Mouse (Mus musculus): Measurements from ENCODE around the gene Ift81.

The Ift81 gene

DNA sequence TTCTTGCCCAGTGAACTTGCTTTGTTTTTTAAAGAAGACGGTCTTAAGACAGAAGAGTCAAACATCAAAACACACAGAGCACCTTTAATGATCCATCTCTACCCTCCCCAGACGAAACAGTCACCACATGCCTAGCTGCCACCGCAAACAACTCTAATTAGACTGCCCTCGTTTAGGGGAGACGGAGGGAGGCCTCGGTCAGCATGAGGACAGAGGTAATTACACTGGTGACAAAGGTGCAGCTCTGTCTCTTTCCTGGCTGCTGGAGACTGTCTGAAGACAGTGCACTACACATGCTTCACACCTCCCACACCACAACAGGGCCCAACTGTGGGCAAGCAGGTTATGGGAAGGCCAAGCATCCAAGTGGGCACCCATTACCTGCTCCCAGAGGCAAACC lies 66.5 kb downstream of the Ift81 start:
- DNase-seq (ENCODE audit: low read depth, low spot score): peak; percentile 16

DNA sequence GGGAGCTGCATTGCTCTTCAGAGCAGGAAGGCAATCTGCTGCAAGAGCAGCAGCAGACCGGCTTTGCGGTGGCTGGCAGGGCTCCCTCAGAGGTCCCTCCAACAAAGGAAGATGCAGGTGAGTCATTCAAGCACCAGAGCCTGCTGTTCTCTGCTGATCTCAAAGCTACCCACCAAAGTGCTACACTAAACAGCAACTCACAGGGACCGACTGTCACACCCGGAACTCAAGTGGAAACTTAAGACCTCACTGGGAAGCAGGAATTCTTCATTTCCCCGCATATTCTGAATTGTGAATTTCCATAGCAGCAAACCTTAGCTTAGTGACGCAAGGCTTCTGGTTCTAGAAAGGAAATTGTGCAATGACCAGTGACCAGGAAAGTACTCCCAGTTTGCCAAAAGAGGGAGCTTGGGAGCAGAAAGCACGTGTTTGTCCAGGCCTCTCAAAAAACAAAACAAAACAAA lies 67.0 kb downstream of the Ift81 start:
- peak; percentile 69 for DNase-seq (ENCODE audit: low read depth, low spot score)

DNA sequence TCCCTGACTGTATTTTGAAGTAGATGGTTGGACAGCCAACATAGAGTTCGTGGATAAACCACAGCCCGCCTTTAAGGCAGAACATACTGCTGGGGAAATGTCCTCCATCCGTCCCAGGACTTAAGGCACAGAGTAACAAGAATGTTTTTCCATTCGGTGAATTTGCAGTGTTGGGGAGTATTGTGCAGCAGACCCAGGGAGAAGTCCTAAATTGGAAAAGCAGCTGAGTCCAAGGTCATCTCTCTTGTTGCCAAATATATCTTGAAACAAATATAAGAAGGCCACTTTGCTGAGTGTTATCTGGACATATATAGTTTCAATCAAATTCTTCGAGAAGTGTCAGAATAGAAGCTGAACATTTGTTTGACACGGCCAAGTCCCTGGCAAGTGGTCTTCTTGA lies 70.9 kb downstream of the Ift81 start:
- DNase-seq (ENCODE audit: low read depth, low spot score): no peak

DNA sequence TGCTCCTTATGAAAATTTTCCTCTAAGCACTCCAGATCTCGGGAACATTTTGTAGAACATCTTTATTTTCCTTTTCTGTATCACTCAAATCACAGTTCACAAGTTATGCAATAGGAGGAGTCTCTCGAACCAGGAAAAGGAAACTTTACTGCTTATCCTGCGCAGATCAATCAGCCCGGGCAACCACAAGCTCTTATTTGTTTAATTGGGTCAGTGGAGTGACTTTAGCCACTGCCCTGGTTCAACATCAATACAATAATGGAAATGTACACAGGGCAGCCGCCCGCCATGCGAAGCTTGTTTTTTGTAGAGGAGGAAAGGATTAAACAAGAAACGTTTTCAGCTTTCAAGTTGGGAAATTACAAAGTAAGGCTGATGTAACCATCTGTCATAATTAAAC lies 72.4 kb downstream of the Ift81 start:
- DNase-seq (ENCODE audit: low read depth, low spot score): no peak

DNA sequence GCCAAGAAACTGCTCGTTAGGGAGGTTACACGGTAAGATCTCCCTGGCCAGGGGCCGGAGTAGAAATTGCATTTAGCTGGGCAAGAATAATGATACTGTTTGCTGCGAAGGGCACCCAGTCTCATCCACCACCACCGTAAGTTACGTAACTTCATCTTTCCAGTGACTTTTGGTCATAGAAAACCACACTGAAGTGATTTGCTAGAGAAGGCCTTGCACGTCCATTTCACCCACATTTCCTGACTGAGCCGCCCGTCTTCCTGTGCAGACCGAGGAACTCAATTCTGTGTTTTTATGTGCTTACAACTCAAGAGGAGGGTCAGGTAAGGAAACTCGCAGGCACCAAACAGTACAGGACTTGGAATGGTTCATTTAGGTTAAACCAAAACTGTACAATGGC lies 76.2 kb downstream of the Ift81 start:
- DNase-seq (ENCODE audit: low read depth, low spot score): no peak

DNA sequence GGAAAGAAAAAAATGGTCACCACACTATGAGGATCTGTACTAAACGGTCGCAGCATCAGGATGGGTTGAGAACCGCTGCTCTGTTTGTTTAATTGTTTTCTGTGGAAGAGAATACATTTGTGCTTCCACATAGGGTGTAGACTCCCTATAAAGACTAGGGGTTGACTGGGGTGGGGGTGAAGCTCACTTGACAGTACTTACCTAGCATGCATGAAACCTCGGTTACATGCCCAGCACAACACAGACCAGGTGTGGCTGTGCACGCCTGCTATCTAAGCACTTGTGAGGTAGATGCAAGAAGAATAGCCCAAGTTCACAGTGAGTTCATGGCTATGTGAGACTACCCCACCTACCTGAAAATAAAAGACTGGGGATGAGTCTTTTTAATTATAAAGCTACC lies 76.7 kb downstream of the Ift81 start:
- DNase-seq (ENCODE audit: low read depth, low spot score): no peak

DNA sequence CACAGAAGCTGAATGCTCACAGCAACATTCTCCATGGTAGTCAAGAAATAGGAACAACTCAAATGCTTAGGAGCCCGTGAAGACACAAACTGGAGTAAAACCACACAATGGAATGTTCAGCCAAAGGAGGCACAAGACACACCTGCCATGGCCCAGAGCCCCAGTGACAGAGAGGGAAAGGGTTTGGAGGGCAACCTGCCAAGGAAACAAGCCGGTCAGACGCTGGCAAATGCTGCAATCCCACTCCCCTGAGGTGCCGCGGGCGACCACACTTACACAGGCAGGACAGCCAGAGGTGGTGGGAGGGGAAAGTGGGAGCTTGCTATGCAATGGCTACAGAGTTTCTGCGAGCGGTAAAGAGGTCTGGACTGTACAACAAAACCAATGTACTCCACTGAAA lies 80.4 kb downstream of the Ift81 start:
- no peak for DNase-seq (ENCODE audit: low read depth, low spot score)

DNA sequence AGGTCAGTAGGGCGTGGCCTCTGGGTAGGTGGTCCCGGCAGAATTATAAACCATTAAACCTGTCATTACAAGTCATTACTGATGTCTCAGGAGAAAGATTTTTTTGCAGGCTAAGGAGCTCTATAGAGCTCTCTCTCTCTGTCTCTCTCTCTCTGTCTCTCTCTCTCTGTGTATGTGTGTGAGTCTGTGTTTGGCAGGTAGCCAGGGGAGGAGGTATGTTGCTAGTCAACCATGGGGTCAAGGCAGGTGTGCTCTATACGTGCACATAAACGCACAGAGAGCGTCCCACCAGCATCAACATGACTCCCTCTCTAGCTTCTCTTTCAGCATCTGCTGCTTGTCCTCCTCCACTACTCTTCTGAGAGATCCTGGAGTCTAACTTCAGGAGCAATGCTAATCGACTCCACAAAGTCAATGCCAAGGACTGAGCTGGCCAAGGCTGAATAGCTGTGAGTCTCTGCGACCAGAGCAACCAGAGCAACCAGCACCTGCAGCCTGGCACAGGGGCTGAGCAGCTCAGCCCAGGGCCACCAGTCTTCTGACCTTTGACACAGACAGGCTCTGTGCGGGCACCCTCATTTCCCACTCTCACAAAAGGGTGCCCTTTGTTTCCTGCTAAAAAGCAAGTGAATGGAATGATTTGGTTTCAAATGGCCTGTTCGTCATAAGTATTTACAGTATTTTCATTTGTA lies 84.3 kb downstream of the Ift81 start:
- no peak for DNase-seq (ENCODE audit: low read depth, low spot score)

DNA sequence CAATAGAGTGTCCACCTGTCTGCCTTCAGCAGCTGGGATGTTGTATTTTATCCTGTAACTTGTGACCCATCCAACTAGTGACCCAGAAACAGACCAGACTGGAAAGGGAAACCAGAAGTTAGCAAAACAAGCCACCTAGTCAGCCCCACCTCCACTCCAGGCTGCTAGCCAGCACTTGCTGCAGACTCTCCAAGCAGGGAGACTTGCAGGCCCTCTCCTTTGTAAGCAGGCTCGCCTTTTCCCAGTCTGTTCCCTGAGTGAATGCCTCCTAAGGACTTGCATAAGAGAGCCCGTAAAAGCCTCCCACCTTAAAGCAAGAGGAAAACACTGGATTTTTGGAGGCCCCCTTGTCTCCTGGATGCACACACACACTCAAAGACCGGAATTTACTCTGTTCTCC lies 85.0 kb downstream of the Ift81 start:
- no peak for DNase-seq (ENCODE audit: low read depth, low spot score)

DNA sequence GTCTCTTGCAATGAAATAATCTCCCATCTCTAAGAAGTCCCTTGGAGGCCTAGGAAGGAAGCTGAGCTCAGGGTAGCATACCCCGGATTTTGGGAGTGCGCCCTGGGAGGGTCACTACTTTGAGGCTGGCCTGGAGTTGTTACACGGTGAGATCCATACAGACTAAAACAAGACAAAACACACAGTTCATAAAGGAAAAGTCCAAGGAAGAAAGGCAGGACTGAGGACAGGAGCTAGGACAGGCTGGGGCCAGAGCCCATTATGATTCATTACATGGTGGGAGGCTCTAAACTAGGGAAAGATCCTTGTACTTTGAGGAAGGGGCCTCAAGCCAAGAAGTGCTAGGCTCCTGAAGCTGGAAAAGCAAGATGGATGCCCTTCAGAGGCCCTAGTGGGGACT lies 85.7 kb downstream of the Ift81 start:
- no peak for DNase-seq (ENCODE audit: low read depth, low spot score)

DNA sequence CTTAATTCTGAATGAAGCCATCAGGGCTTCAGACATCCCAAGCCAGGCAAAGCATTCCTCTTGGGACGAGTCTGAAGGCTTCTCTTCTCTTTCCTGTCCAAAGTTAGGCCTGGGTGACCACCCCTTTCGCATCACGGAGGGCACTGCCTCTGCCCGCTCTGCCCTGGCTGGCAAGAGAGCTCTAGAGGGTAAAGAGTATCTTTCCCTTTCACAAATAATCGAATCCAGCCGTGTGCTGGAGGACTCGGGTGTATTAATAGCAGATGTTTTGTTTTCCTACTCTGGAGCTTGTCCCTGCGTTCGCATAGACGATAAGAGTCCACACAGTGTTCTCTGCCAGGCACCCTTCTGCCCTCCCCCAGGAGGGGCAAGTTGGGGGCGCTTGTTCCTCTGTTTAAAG lies 86.6 kb downstream of the Ift81 start:
- DNase-seq (ENCODE audit: low read depth, low spot score): no peak

DNA sequence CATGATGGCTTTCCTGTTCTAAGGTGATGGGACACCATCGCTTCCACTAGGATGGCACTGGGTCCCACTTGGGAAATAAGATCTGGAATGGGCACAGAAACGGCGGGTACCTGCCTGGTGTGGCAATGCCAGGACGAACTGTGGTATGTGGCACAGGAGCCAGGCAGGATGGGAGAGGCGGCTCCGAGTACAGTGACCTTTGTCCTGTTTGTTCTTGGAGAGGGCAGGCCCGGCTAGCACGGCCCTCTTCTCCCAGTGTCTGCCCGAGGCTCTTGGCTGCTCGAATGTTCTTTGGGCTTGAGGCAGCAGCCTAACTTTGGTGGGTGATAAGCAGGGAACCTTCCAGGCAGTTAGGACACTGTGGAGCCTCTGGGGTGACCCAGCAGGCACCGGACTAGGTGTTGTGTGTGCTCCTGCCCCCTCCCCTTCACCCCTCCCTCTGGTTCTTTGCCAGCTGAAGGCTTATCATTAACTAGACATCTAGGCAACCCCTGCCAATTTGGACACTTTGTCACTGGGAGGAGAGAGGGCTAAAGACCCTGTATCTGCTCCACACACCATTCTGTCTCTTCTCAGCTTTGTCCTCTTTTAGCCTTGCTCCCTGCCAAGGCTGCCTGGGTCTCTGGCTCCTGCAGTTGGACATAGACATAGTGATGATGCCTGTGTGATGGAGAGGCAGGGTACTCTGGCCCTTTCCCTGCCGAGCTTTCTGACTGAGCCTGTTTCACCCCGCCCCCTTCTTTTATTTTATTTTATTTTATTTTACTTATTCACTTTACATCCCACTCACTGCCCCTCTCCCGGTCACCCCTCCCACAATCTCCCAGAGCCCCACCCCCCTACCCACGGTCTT lies 87.2 kb downstream of the Ift81 start:
- DNase-seq (ENCODE audit: low read depth, low spot score): no peak

DNA sequence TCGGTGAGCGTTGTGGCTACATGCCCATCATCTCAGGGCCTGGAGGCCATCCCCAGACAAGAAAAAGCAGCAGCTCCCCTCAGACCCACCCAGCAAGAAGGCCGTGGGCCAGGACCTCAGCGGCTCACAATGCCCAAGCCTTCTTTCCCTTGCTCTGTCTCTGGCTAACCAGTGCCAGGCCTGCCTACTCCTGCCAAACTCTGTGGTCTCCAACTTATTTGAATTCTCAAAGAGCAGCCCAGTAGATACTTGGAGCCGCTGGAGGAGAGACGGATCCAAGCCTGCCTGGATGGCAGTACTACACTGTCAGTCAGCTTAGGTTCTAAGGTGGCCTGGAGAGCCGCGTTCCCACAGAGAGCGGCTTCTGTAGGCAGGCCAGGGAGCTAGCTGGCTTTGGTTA lies 87.9 kb downstream of the Ift81 start:
- no peak for DNase-seq (ENCODE audit: low read depth, low spot score)

DNA sequence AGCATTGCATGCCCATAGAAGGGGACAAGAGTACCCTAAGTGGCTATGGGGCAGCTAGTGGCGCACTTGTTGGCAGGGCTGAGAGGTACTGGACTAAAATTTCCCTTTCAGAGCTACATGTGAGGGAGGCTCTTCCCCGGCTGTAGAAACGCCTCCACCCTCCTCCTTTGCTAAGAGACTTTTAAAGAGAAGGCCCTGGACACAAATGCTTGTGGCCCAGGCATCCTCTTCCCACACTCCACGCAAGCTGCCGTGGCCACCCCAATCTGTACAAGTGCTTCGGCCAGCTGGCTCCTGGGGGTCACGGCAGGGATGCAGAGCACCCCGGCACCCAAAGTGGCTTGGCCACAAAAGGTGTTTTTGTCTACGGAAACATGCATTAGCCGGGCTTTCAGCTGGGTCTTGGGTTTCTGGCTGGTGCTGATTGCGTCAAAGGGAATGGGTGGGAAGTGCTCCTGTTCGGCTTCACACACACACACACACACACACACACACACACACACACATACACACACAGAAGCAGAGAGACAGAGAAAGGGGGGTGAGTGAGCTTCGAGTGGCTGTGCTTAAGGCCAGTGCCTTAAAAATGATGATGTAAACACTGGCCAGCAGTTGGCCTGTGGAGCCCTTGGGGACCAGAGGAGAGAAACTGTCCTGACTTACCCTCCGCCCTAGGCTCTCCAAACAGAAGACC lies 88.9 kb downstream of the Ift81 start:
- no peak for DNase-seq (ENCODE audit: low read depth, low spot score)

DNA sequence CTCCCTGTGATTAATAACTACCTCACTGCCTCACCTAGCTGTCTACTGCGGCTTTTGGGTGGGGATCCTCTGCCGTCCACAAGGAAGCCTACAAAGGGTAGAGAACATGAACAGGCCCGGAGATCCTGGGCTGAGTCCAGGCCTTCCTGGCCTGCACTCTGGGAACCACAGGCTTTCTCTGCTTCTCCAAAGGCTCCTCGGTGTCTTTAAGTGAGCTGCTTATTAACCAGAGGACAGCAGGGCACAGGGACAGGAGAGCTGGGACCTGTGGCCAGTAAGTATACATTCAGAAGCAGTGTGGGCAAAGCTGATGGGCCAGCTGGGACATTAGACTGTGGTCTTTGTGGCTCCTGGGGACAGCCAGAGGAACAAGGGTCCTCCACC lies 89.5 kb downstream of the Ift81 start:
- DNase-seq (ENCODE audit: low read depth, low spot score): no peak

DNA sequence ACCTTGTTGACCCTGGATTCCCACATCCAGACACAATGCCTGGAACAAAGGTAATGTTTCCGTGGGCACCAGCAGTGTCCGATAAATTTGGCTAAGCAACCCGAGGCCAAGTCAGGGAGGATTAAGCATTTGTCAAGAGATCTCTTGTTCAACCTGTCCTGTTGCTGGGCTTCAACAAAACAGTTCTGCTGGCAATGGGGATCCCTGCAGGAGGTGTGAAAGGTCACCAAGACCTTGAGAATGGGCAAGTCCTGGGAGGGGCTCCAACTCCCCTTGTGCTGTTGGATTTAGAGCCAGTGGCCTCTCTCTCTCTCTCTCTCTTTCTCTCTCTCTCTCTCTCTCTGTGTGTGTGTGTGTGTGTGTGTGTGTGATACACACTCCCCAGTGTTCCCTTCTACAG lies 90.1 kb downstream of the Ift81 start:
- DNase-seq (ENCODE audit: low read depth, low spot score): no peak

DNA sequence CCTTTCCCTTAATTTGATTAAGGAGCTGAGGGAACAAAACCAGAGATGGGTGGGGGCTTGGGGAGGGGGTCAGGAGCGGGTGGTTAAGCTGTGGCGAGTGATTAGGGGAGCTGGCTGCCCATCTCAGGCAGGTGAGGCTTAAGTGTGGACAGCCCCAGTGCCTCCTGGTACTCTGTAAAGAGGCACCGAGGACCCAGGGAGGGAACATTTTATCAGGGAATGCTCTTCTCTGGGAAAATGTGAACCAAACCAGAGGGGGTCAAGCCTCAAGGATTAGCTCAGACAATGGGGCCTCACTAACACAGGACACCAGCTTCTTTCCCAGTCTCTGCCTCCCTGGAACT lies 93.2 kb downstream of the Ift81 start:
- no peak for DNase-seq (ENCODE audit: low read depth, low spot score)

DNA sequence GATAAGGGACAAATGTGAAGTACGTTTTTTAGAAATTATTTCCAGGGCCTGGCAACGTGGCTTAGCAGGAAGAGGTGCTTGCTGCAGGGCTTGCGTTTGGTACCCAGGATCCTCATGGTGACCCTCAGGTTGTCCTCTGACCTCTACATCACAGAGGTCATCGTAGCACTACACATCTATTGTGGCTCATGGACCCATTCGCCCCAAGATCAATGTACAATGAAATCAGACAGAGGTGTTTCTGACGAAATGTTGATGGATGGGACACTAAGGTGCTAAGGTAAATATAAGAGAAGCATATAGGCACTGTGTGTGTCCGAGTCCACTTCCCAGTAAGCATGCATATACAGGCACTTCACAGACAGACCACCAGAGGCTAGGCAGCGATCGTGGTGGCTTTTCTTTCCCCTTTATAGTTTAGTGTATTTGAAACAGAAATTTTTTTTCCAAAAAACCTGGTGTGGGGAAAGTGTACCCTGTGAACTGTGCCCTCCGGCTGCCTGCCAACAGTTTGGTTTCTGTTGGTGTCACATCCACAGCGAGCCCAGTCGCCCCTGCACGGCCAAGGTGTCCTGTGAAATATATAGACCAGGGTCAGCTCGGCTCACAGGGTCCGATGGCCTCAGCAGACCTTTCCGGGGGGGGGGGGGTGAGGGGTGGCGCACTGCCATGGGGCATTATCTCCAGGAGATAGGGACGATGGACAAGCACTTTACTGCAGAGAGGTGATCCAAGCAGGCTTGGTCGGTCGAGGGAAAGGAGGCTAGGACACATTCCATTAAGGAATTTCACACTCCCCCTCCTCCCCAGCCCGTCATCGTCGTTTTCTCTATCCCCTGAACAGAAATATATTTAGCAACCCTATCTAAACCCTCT lies 93.8 kb downstream of the Ift81 start:
- DNase-seq (ENCODE audit: low read depth, low spot score): no peak

DNA sequence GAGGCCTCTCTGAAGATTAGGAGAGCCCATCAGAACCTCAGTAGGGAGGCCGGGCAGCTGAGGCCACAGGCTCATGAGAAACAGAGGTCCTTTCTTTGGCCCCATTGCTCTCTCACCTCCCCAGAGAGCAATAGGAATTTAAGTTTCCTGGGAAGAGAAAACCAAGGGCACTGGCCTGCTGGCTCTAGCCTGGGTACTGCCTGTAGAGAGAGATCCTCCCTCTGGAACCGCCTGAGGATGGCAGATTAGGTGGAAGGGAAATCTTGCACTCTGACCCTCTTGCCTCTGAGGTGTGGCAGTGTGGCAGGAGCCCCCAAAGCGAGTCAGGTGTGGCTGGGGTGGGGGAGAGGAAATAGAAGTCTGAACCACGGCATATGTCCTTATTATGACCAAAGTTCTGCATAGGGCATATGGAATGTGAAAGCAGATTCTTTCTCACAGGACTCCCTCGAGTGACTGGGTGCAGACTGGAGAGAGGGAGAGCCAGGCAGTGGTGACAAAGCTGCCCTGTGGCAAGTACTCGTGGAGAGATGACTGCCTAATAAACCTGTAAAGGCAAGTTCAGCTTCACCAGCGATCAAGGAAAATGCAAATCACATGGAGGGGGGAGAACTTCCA lies 95.2 kb downstream of the Ift81 start:
- DNase-seq (ENCODE audit: low read depth, low spot score): no peak

DNA sequence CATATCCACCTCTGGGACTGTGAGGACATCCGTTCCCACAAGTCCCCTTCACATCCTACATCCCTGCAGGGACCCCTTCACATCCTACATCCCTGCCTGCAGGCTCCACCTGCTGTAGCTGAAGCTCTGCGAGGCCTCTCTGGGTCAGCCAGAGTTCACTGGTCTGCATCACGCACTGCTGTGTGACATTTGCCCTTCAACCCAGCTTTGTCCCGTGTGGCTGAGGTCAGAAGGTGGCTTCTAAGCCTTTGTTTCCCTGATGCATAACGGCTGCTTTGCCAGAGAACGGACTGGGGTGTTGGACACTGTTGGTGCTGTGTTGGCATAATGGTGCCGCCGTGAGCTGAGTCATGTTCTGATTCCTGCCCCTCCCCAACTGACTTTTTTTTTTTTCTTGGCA lies 96.1 kb downstream of the Ift81 start:
- no peak for DNase-seq (ENCODE audit: low read depth, low spot score)

DNA sequence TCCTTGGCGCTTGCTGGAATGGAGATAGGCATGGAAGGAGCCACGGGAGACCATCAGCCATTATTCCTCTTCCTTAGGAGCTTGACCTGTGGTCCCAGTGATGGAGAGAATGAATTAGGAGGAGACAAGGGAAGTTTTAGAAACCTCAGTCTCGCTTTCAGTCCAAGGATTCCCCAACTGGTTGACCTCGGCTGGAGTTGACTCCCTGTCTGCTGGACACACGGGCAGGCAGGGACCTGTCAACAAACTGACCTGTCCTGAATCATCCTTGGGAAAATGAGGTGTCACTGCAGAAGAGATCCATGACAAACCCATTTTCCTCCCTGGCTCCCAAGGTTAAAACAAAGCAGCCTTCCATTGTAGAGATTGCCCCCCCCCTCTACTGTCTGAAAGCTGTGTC lies 97.4 kb downstream of the Ift81 start:
- no peak for DNase-seq (ENCODE audit: low read depth, low spot score)

Measured in CD4-positive, CD25-positive, alpha-beta regulatory T cell, adult 2 months (primary cell).